Mouse (Mus musculus) forebrain, embryonic 15.5 days (tissue): ENCODE measurements around the gene Prmt1. TPM values are rescaled to one million over a fixed set of nuclear protein-coding genes. Genes with fewer than 3 reads are reported as not detected.

Experiments used
- ATAC-seq: fragments of 200-750 bp; cut with Nextera tagmentation; replicated peaks from 2 replicates; pipeline ENCODE4 v1.8.0; 2017; ENCODE audit warnings: mild to moderate bottlenecking, moderate TSS enrichment, moderate library complexity
- H3K27ac ChIP-seq: fragments of 300-500 bp; sonication (generic); replicated peaks from 2 replicates; pipeline ENCODE4 v1.5.1; 2015; ENCODE audit warnings: mild to moderate bottlenecking, inconsistent platforms
- H3K27me3 ChIP-seq: fragments of 300-500 bp; sonication (generic); 2 replicates; pipeline ENCODE4 v1.6.1; 2015; ENCODE audit warnings: inconsistent platforms
- H3K36me3 ChIP-seq: fragments of 300-500 bp; sonication (generic); 2 replicates; pipeline ENCODE4 v1.6.1; 2015; ENCODE audit warnings: mild to moderate bottlenecking, inconsistent platforms
- H3K4me1 ChIP-seq: fragments of 300-500 bp; sonication (generic); 2 replicates; pipeline ENCODE4 v1.6.1; 2015; ENCODE audit warnings: inconsistent platforms
- H3K4me2 ChIP-seq: fragments of 300-500 bp; sonication (generic); replicated peaks from 2 replicates; pipeline ENCODE4 v1.6.1; 2015; ENCODE audit warnings: mild to moderate bottlenecking, inconsistent platforms
- H3K4me3 ChIP-seq: fragments of 300-500 bp; sonication (generic); 2 replicates; pipeline ENCODE4 v1.5.1; 2015; ENCODE audit warnings: mild to moderate bottlenecking, inconsistent platforms
- H3K9ac ChIP-seq: fragments of 300-500 bp; sonication (generic); replicated peaks from 2 replicates; pipeline ENCODE4 v1.6.1; 2015; ENCODE audit warnings: mild to moderate bottlenecking, inconsistent platforms
- H3K9me3 ChIP-seq: fragments of 300-500 bp; sonication (generic); 2 replicates; pipeline ENCODE4 v1.6.1; 2016; ENCODE audit warnings: inconsistent platforms
- WGBS: fragments of 180-500 bp; shearing (Covaris S2); methylation state at CpG from one replicate; pipeline ENCODE4 v1.1.7; 2015; ENCODE audit warnings: mixed read lengths; 5-methylcytosine and 5-hydroxymethylcytosine counted together
- polyA plus RNA-seq: library from polyadenylated mRNA; unstranded; fragments of >200 nt; fragmentation: Nextera tagmentation; extraction: Ambion mirVana; gene quantifications from 2 replicates; pipeline ENCODE4 v1.2.1, GENCODE M21; 2015

Prmt1 gene
- polyA plus RNA-seq, 1 experiment from 2014 or later = 703 TPM

- Histone ChIP-seq H3K9ac (no peak overlapping the region), H3K27me3 (peaks cover 29% of the 10 kb centered on the region), H3K27ac (no peak overlapping the region), H3K9me3 (no peaks in the 10 kb centered on the region), H3K4me3 (no peak overlapping the region), H3K36me3 (peaks cover 8% of the 10 kb centered on the region), H3K4me2 (no peak overlapping the region), H3K4me1 (peaks cover 17% of the 10 kb centered on the region)
- ATAC-seq = no peak
- 83% methylated on average over 12 of the region's 12 CpGs for WGBS
Observed at GRCm38 (mm10) chr7:44954091-44954885, 32.1 kb downstream of the Prmt1 start.

- Histone ChIP-seq H3K4me2 (no peak overlapping the region), H3K27ac (no peak overlapping the region), H3K9me3 (no peaks in the 10 kb centered on the region), H3K27me3 (peaks cover 29% of the 10 kb centered on the region), H3K36me3 (peaks cover under 1% of the 10 kb centered on the region; the same call in 1 of the 2 replicates), H3K4me1 (peaks cover 17% of the 10 kb centered on the region), H3K9ac (no peak overlapping the region), H3K4me3 (no peak overlapping the region)
- 56% methylated on average over 14 of the region's 14 CpGs for WGBS
- no peak for ATAC-seq
Observed at GRCm38 (mm10) chr7:44953561-44953960, 32.8 kb downstream of the Prmt1 start.

GRCm38 (mm10) chr7:44952611-44953306, 33.6 kb downstream of the Prmt1 start:
- WGBS = 6% methylated on average over 24 of the region's 24 CpGs
- Histone ChIP-seq H3K4me3 (peak overlapping the region; percentile 40), H3K4me1 (peaks cover 17% of the 10 kb centered on the region), H3K4me2 (peak overlapping the region; percentile 65), H3K27me3 (peaks cover 29% of the 10 kb centered on the region), H3K9me3 (no peaks in the 10 kb centered on the region), H3K36me3 (no peaks in the 10 kb centered on the region), H3K9ac (peak overlapping the region; percentile 46), H3K27ac (no peak overlapping the region; the same call in 1 of the 2 replicates)
- ATAC-seq = peak; percentile 74

- peak overlapping the region; percentile 65 for H3K4me2 ChIP-seq
- ATAC-seq = 0 out of 2 replicates have a peak, but pooled peaks have one; percentile 27
- WGBS = under 1% methylated on average over 10 of the region's 10 CpGs
- no peaks in the 10 kb centered on the region for H3K9me3 ChIP-seq
- H3K27ac ChIP-seq = no peak overlapping the region
- peak overlapping the region; percentile 40 for H3K4me3 ChIP-seq
- peak overlapping the region; percentile 46 for H3K9ac ChIP-seq
- no peaks in the 10 kb centered on the region for H3K36me3 ChIP-seq
- peaks cover 29% of the 10 kb centered on the region for H3K27me3 ChIP-seq
- H3K4me1 ChIP-seq = peaks cover 17% of the 10 kb centered on the region
Observed at GRCm38 (mm10) chr7:44951960-44952359, 34.4 kb downstream of the Prmt1 start.

- 76% methylated on average over 6 of the region's 6 CpGs for WGBS
- Histone ChIP-seq H3K9me3 (no peaks in the 10 kb centered on the region), H3K36me3 (no peaks in the 10 kb centered on the region), H3K27me3 (peaks cover 29% of the 10 kb centered on the region), H3K4me1 (peaks cover 17% of the 10 kb centered on the region), H3K4me3 (no peak overlapping the region), H3K4me2 (no peak overlapping the region), H3K9ac (no peak overlapping the region), H3K27ac (no peak overlapping the region)
- no peak for ATAC-seq
Observed at GRCm38 (mm10) chr7:44949922-44950321, 36.4 kb downstream of the Prmt1 start.

- no peak within 1 kb of the TSS for H3K4me3 ChIP-seq
- no peaks in the 10 kb centered on the region for H3K27me3 ChIP-seq
- 78% methylated on average over 7 of the region's 7 CpGs for WGBS
- no peaks in the 10 kb centered on the region for H3K9me3 ChIP-seq
- no peak within 1 kb of the TSS for H3K9ac ChIP-seq
- ATAC-seq = no peak
- H3K4me2 ChIP-seq = no peak within 1 kb of the TSS
- no peaks in the 10 kb centered on the region for H3K36me3 ChIP-seq
- no peak within 1 kb of the TSS for H3K27ac ChIP-seq
- H3K4me1 ChIP-seq = no peaks in the 10 kb centered on the region
Observed at GRCm38 (mm10) chr7:44942904-44943303, 43.5 kb downstream of the Prmt1 start, which contains the start of gene Tsks. Tsks (plus strand) TSS chr7:44943204.

GRCm38 (mm10) chr7:44938680-44939079, 47.7 kb downstream of the Prmt1 start:
- H3K36me3 ChIP-seq = no peaks in the 10 kb centered on the region
- H3K27ac ChIP-seq = no peak overlapping the region
- H3K9me3 ChIP-seq = no peaks in the 10 kb centered on the region
- no peaks in the 10 kb centered on the region for H3K27me3 ChIP-seq
- H3K4me3 ChIP-seq = no peak overlapping the region
- WGBS = 94% methylated on average over 4 of the region's 4 CpGs
- H3K9ac ChIP-seq = no peak overlapping the region
- no peak overlapping the region for H3K4me2 ChIP-seq
- ATAC-seq = no peak
- H3K4me1 ChIP-seq = no peaks in the 10 kb centered on the region

- WGBS = under 1% methylated on average over 84 of the region's 84 CpGs
- Histone ChIP-seq H3K4me3 (peak within 1 kb of the TSS; percentile 91), H3K4me1 (peaks cover 28% of the 10 kb centered on the region), H3K27ac (peak within 1 kb of the TSS; percentile 97), H3K9me3 (no peaks in the 10 kb centered on the region), H3K4me2 (peak within 1 kb of the TSS; percentile 63), H3K36me3 (peaks cover 7% of the 10 kb centered on the region; the same call in 1 of the 2 replicates), H3K9ac (peak within 1 kb of the TSS; percentile 97), H3K27me3 (no peaks in the 10 kb centered on the region)
- ATAC-seq = peak; percentile 99
Observed at GRCm38 (mm10) chr7:44929204-44930151, 56.9 kb downstream of the Prmt1 start, which contains the start of gene Ap2a1. Ap2a1 (minus strand) TSS chr7:44929496.

- H3K4me1 ChIP-seq = peaks cover 28% of the 10 kb centered on the region
- 5% methylated on average over 1 of the region's 1 CpGs for WGBS
- H3K4me2 ChIP-seq = peak overlapping the region; percentile 56
- no peak for ATAC-seq
- no peaks in the 10 kb centered on the region for H3K9me3 ChIP-seq
- peak overlapping the region; percentile 91 for H3K4me3 ChIP-seq
- H3K36me3 ChIP-seq = peaks cover 11% of the 10 kb centered on the region
- H3K27ac ChIP-seq = no peak overlapping the region
- H3K27me3 ChIP-seq = no peaks in the 10 kb centered on the region
- H3K9ac ChIP-seq = peak overlapping the region; percentile 97
Observed at GRCm38 (mm10) chr7:44928570-44928969, 57.8 kb downstream of the Prmt1 start.
